Mouse (Mus musculus): ENCODE data around the gene Hs3st5.

DNA sequence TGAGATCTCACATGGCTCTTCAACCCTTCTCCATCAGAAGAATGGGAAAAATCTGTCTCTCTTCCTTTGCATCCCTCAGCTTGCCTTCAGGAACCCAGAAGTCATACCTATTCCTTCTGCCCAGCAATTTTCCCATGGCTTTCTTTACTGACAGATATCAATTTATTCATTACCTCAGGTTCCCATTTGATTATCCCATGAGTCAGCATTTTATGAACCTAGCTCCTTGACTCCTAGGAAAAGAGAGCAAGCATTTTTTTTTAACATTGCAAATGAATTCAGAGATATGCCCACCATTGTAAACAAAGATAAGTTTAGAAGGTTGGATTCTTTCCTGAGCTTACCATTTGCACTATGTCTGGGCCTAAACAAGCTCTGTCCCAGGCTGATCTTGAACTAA, 232.8 kb downstream of the Hs3st5 start:
- TF ChIP-seq CTCF (IDR thresholded peaks at IDR 0.05; ENCODE audit: control insufficient read depth, insufficient read depth, low read length) (no peak), POLR2A (IDR thresholded peaks at IDR 0.05; ENCODE audit: borderline replicate concordance, control insufficient read depth, low read depth, low read length) (no peak)

Data from bone marrow, adult 2 months (tissue).